ENCODE assay signal across 8 mouse cellular contexts in the genomic region with DNA sequence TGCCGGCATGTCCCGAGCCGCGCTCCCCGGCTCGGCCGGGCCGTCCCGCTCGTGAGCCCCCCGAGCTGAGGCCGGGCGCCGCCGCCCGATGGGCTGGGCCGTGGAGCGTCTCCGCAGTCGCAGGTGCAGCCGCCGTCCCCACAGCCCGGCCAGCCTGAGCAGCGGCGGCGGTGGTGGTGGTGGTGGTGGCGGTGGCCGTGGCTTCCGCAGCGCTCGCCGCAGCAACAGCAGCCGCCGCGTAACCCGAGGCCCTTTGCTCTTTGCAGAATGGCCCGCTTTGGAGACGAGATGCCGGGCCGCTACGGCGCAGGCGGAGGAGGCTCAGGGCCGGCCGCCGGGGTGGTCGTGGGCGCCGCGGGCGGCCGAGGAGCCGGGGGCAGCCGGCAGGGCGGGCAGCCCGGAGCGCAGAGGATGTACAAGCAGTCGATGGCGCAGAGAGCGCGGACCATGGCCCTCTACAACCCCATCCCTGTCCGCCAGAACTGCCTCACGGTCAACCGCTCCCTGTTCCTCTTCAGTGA. TPM values are rescaled to one million over a fixed set of nuclear protein-coding genes. Genes with fewer than 3 reads are reported as not detected.
DNase-seq lines count a peak whose midpoint lies in the region; ATAC-seq lines count a peak whose summit lies in the region.

No protein-coding gene starts in this region.

- H3K27ac ChIP-seq in liver, embryonic 11.5 days (ENCODE audit: low read depth, low read length), result no peak overlapping the region

- peak; percentile 31 for DNase-seq in gastrocnemius, postnatal 10 days
- DNase-seq in gastrocnemius, postnatal 4 days (ENCODE audit: low spot score in 2 of 2), result no peak
- peak; percentile 58 for DNase-seq in Muller cell, postnatal 12 days (ENCODE audit: inconsistent ontology term)
- peak; percentile 13 for DNase-seq in embryo, embryonic 11.5 days (ENCODE audit: low read depth, low spot score)
- DNase-seq in heart, postnatal 4 days, result peak; percentile 29
- peak; percentile 49 for DNase-seq in liver, embryonic 11.5 days (ENCODE audit: low spot score)
- DNase-seq in retina, embryonic 14.5 days (ENCODE audit: low spot score), result peak; percentile 58
- DNase-seq in natural killer cell, adult 2 months (ENCODE audit: low spot score in 2 of 2), result no peak

- peaks cover 4% of the 10 kb centered on the region; the same call in 1 of the 2 replicates for H3K4me1 ChIP-seq in liver, embryonic 11.5 days (replicated peaks; ENCODE audit: control insufficient read depth, insufficient read depth, low read length)

- H3K27me3 ChIP-seq in liver, embryonic 11.5 days (replicated peaks; ENCODE audit: control insufficient read depth, insufficient read depth, low read length), result peaks cover 66% of the 10 kb centered on the region

- H3K4me3 ChIP-seq in liver, embryonic 11.5 days (ENCODE audit: low read depth, low read length), result peak overlapping the region; percentile 51

- H3K36me3 ChIP-seq in liver, embryonic 11.5 days (ENCODE audit: control insufficient read depth, insufficient read depth, low read length), result no peaks in the 10 kb centered on the region

- H3K4me2 ChIP-seq in liver, embryonic 11.5 days, result peak overlapping the region; percentile 68

- H3K9ac ChIP-seq in liver, embryonic 11.5 days (ENCODE audit: low read depth, low read length), result no peak overlapping the region

- WGBS in liver, embryonic 11.5 days, result under 1% methylated on average over 57 of the region's 64 CpGs

- no peaks in the 10 kb centered on the region; the same call in 1 of the 2 replicates for H3K9me3 ChIP-seq in liver, embryonic 11.5 days (ENCODE audit: control insufficient read depth, low read length)

- ATAC-seq in liver, embryonic 11.5 days (replicated peaks; ENCODE audit: low FRiP score), result no peak

RNA-seq across cellular contexts. Expression of gene Cacna1a, which starts 27.2 kb away (rescaled TPM):
- 1 to 10 TPM; 5.2 to 8.4 TPM for total RNA-seq in gastrocnemius, postnatal 10 days (2021)
- total RNA-seq in gastrocnemius, postnatal 4 days (2021), result 1 to 10 TPM; 8.0 to 9.5 TPM
- 1 to 10 TPM; 6.6 to 8.0 TPM for total RNA-seq in heart, postnatal 4 days (2021)
- polyA plus RNA-seq in liver, embryonic 11.5 days (2014; fragmentation: Nextera tagmentation; extraction: Ambion mirVana), result 1.1 and 1.8 TPM in 2 replicates

Comparison
In these comparisons a context has a peak if more than half of its experiments do, and no peak if none do; other contexts are left out.
1. DNase-seq: peak in gastrocnemius, postnatal 10 days (single experiment), Muller cell, postnatal 12 days (single experiment), embryo, embryonic 11.5 days (single experiment), heart, postnatal 4 days (single experiment), liver, embryonic 11.5 days (single experiment) and retina, embryonic 14.5 days (single experiment); none in gastrocnemius, postnatal 4 days (0 of 2) and natural killer cell, adult 2 months (0 of 2).